Mouse (Mus musculus) leukemia stem cell, adult 10-12 weeks (primary cell): ENCODE data around the gene Trabd2b. TPM values are rescaled to one million over a fixed set of nuclear protein-coding genes. Genes with fewer than 3 reads are reported as not detected.

Experiments used
- polyA plus RNA-seq: library from polyadenylated mRNA; stranded (reverse); fragments of >175 nt; gene quantifications from 2 replicates; pipeline ENCODE4 v1.2.3, GENCODE M21; 2012; ENCODE audit warnings: low replicate concordance

Trabd2b gene
- 0.36 and 0.59 TPM in 2 replicates for polyA plus RNA-seq

DNA sequence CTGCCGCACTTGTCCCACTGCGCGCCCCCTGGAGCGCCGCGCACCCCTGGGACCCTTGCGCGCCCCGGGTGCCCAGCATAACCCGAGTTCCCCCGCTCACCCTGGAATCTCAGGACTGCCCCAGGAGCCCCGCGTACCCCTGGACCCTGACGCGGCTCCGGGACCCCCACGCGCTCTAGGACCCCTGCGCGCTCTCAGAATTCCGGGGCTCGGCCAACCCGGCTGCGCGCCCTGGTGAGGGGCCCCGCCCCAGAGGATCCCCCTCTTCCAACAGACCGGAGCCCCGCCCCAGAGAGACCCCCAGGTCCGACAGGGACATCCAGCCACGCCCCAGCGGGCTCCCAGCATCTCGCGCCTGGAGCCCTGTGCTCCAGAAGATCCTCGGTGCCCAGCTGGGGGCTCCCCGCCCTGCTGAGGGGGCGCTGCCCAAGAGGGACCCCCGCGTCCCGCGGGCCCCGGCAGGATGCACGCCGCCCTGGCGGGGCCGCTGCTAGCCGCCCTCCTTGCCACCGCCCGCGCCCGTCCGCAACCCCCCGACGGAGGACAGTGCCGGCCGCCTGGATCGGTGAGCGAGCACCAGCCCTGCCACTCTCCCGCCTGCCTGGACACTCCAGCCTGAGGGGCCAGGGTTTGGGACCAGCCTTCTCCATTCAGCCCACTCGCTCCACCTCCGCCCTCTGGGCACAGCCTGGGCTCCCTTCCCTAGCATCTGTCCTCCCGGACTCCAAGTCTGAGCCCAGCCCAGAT lies at the start of gene Trabd2b:
Gene Trabd2b (plus strand): TSS at position 370 of the 747 bp plus-strand sequence.

Other genes starting within 250 kb of the Trabd2b start
- not detected in 2 replicates for gene Skint11, start 243.3 kb upstream of the Trabd2b start, polyA plus RNA-seq